Mouse (Mus musculus) forebrain, embryonic 10.5 days (tissue): Measurements from ENCODE around the gene Cracr2b. TPM values are rescaled to one million over a fixed set of nuclear protein-coding genes. Genes with fewer than 3 reads are reported as not detected.

Experiments used
- DNase-seq: peaks from one replicate; pipeline ENCODE4 v3.0.0-alpha.2; 2017; ENCODE audit warnings: low spot score; ENCODE audit errors: extremely low spot score
- H3K27ac ChIP-seq: fragments of 300-500 bp; sonication (generic); 2 replicates; pipeline ENCODE4 v1.5.1; 2016; ENCODE audit warnings: mild to moderate bottlenecking
- H3K27me3 ChIP-seq: fragments of 300-500 bp; sonication (generic); 2 replicates; pipeline ENCODE4 v1.6.1; 2016; ENCODE audit warnings: mild to moderate bottlenecking; ENCODE audit not compliant: poor library complexity, severe bottlenecking
- H3K36me3 ChIP-seq: fragments of 300-500 bp; sonication (generic); replicated peaks from 2 replicates; pipeline ENCODE4 v1.6.1; 2016; ENCODE audit warnings: mild to moderate bottlenecking, moderate library complexity
- H3K4me1 ChIP-seq: fragments of 300-500 bp; sonication (generic); 2 replicates; pipeline ENCODE4 v1.6.1; 2016
- H3K4me3 ChIP-seq: fragments of 300-500 bp; sonication (generic); 2 replicates; pipeline ENCODE4 v1.5.1; 2016; ENCODE audit warnings: mild to moderate bottlenecking, moderate library complexity
- H3K9me3 ChIP-seq: fragments of 300-500 bp; sonication (generic); 2 replicates; pipeline ENCODE4 v1.6.1; 2016; ENCODE audit warnings: mild to moderate bottlenecking, moderate library complexity
- whole genome bisulfite sequencing: fragments of 180-500 bp; shearing (Covaris S2); methylation state at CpG from one replicate; pipeline ENCODE4 v1.1.7; 2016; 5-methylcytosine and 5-hydroxymethylcytosine counted together
- polyA plus RNA-seq: library from polyadenylated mRNA; unstranded; fragments of >200 nt; fragmentation: Nextera tagmentation; extraction: Ambion mirVana; gene quantifications from 2 replicates; pipeline ENCODE4 v1.2.1, GENCODE M21; 2016

Cracr2b gene
- polyA plus RNA-seq, 1 experiment from 2014 or later: 6.2 TPM

- Histone ChIP-seq H3K4me1 (peaks cover 69% of the 10 kb centered on the region), H3K4me3 (0 out of 2 replicates have a peak overlapping the region, but pooled peaks have one; percentile 77), H3K9me3 (no peaks in the 10 kb centered on the region), H3K27me3 (peaks cover 21% of the 10 kb centered on the region), H3K36me3 (peaks cover 41% of the 10 kb centered on the region), H3K27ac (no peak overlapping the region; the same call in 1 of the 2 replicates)
- no peak for DNase-seq
- 92% methylated on average over 18 of the region's 18 CpGs for WGBS
Measured at GRCm38 (mm10) chr7:141469901-141470636, 9.2 kb downstream of the Cracr2b start.

GRCm38 (mm10) chr7:141470637-141470944 is 9.7 kb downstream of the Cracr2b start:
- Histone ChIP-seq H3K27me3 (peaks cover 18% of the 10 kb centered on the region), H3K9me3 (no peaks in the 10 kb centered on the region), H3K27ac (no peak overlapping the region), H3K4me1 (peaks cover 67% of the 10 kb centered on the region), H3K4me3 (no peak overlapping the region), H3K36me3 (peaks cover 41% of the 10 kb centered on the region)
- 95% methylated on average over 10 of the region's 10 CpGs for WGBS
- no peak for DNase-seq

GRCm38 (mm10) chr7:141471236-141471635 is 10.3 kb downstream of the Cracr2b start:
- no peak for DNase-seq

GRCm38 (mm10) chr7:141472226-141472625 is 11.3 kb downstream of the Cracr2b start:
- 84% methylated on average over 6 of the region's 6 CpGs for WGBS
- Histone ChIP-seq H3K9me3 (no peaks in the 10 kb centered on the region), H3K36me3 (peaks cover 41% of the 10 kb centered on the region), H3K4me3 (no peak overlapping the region), H3K4me1 (peaks cover 70% of the 10 kb centered on the region), H3K27me3 (peaks cover 18% of the 10 kb centered on the region), H3K27ac (no peak overlapping the region)
- DNase-seq: no peak

More at GRCm38 (mm10) chr7:141471236-141471635, 10.3 kb downstream of the Cracr2b start:
- peaks cover 18% of the 10 kb centered on the region for H3K27me3 ChIP-seq
- H3K27ac ChIP-seq: no peak overlapping the region
- H3K4me3 ChIP-seq: no peak overlapping the region
- no peaks in the 10 kb centered on the region for H3K9me3 ChIP-seq
- peaks cover 68% of the 10 kb centered on the region for H3K4me1 ChIP-seq
- 93% methylated on average over 1 of the region's 1 CpGs for WGBS
- H3K36me3 ChIP-seq: peaks cover 41% of the 10 kb centered on the region

- Histone ChIP-seq H3K27ac (no peak overlapping the region), H3K36me3 (peaks cover 41% of the 10 kb centered on the region), H3K9me3 (no peaks in the 10 kb centered on the region), H3K4me1 (peaks cover 70% of the 10 kb centered on the region), H3K4me3 (no peak overlapping the region), H3K27me3 (peaks cover 24% of the 10 kb centered on the region)
- 94% methylated on average over 6 of the region's 6 CpGs for WGBS
- DNase-seq: no peak
Measured at GRCm38 (mm10) chr7:141472763-141473162, 11.9 kb downstream of the Cracr2b start.

GRCm38 (mm10) chr7:141474160-141474559 is 13.3 kb downstream of the Cracr2b start:
- H3K9me3 ChIP-seq: no peaks in the 10 kb centered on the region
- 12% methylated on average over 5 of the region's 5 CpGs for WGBS
- DNase-seq: no peak
- H3K4me1 ChIP-seq: peaks cover 62% of the 10 kb centered on the region
- peaks cover 37% of the 10 kb centered on the region for H3K36me3 ChIP-seq
- peak overlapping the region; percentile 99; the same call in 1 of the 2 replicates for H3K27ac ChIP-seq
- peak overlapping the region; percentile 88 for H3K4me3 ChIP-seq
- H3K27me3 ChIP-seq: peaks cover 29% of the 10 kb centered on the region

GRCm38 (mm10) chr7:141475011-141475804 is 14.3 kb downstream of the Cracr2b start, which contains the start of the genes Polr2l and Tspan4:
Gene Polr2l, minus strand, starts transcription at chr7:141475132.
Gene Tspan4, plus strand, starts transcription at chr7:141475240.
- peaks cover 51% of the 10 kb centered on the region for H3K4me1 ChIP-seq
- no peaks in the 10 kb centered on the region for H3K9me3 ChIP-seq
- H3K27ac ChIP-seq: peak within 1 kb of the TSS; percentile 99
- WGBS: under 1% methylated on average over 87 of the region's 87 CpGs
- peaks cover 26% of the 10 kb centered on the region for H3K36me3 ChIP-seq
- DNase-seq: peak; percentile 92
- H3K27me3 ChIP-seq: peaks cover 29% of the 10 kb centered on the region
- H3K4me3 ChIP-seq: peak within 1 kb of the TSS; percentile 88

- Histone ChIP-seq H3K9me3 (no peaks in the 10 kb centered on the region), H3K36me3 (peaks cover 20% of the 10 kb centered on the region), H3K27ac (peak overlapping the region; percentile 99), H3K4me1 (peaks cover 50% of the 10 kb centered on the region), H3K27me3 (peaks cover 29% of the 10 kb centered on the region), H3K4me3 (peak overlapping the region; percentile 88)
- WGBS: 1% methylated on average over 12 of the region's 12 CpGs
- DNase-seq: no peak
Measured at GRCm38 (mm10) chr7:141475805-141476158, 14.9 kb downstream of the Cracr2b start.

- Histone ChIP-seq H3K4me1 (peaks cover 56% of the 10 kb centered on the region), H3K27ac (peak overlapping the region; percentile 99)
Measured at GRCm38 (mm10) chr7:141476226-141476980, 15.5 kb downstream of the Cracr2b start.

GRCm38 (mm10) chr7:141476981-141477370 is 16.1 kb downstream of the Cracr2b start:
- no peaks in the 10 kb centered on the region for H3K9me3 ChIP-seq
- H3K4me1 ChIP-seq: peaks cover 62% of the 10 kb centered on the region
- peak overlapping the region; percentile 99 for H3K27ac ChIP-seq

More at GRCm38 (mm10) chr7:141476226-141476980, 15.5 kb downstream of the Cracr2b start:
- H3K4me3 ChIP-seq: peak overlapping the region; percentile 88
- DNase-seq: peak; percentile 67
- peaks cover 14% of the 10 kb centered on the region for H3K36me3 ChIP-seq
- peaks cover 34% of the 10 kb centered on the region for H3K27me3 ChIP-seq
- WGBS: 6% methylated on average over 17 of the region's 17 CpGs
- no peaks in the 10 kb centered on the region for H3K9me3 ChIP-seq

GRCm38 (mm10) chr7:141477578-141478269 is 16.8 kb downstream of the Cracr2b start:
- no peak for DNase-seq
- Histone ChIP-seq H3K27me3 (peaks cover 48% of the 10 kb centered on the region), H3K4me3 (no peak overlapping the region), H3K27ac (peak overlapping the region; percentile 26; the same call in 1 of the 2 replicates), H3K9me3 (no peaks in the 10 kb centered on the region), H3K36me3 (peaks cover 2% of the 10 kb centered on the region), H3K4me1 (peaks cover 68% of the 10 kb centered on the region)
- 83% methylated on average over 4 of the region's 4 CpGs for WGBS

More at GRCm38 (mm10) chr7:141476981-141477370, 16.1 kb downstream of the Cracr2b start:
- H3K36me3 ChIP-seq: peaks cover 10% of the 10 kb centered on the region
- peaks cover 40% of the 10 kb centered on the region for H3K27me3 ChIP-seq
- WGBS: 25% methylated on average over 7 of the region's 7 CpGs
- H3K4me3 ChIP-seq: peak overlapping the region; percentile 88
- no peak for DNase-seq

- DNase-seq: no peak
- WGBS: 84% methylated on average over 5 of the region's 5 CpGs
- Histone ChIP-seq H3K4me1 (peaks cover 70% of the 10 kb centered on the region), H3K36me3 (no peaks in the 10 kb centered on the region), H3K9me3 (no peaks in the 10 kb centered on the region), H3K27me3 (peaks cover 53% of the 10 kb centered on the region), H3K4me3 (no peak overlapping the region), H3K27ac (no peak overlapping the region)
Measured at GRCm38 (mm10) chr7:141478270-141478748, 17.4 kb downstream of the Cracr2b start.
